Mouse (Mus musculus) brain, embryonic 14.5 days (tissue): Measurements from ENCODE around the gene Telo2.

ENCODE experiments used
- CTCF ChIP-seq: fragments of 200-500 bp; IDR thresholded peaks from 2 replicates; pipeline ENCODE4 v1.5.1; 2012; ENCODE audit warnings: inconsistent platforms, mild to moderate bottlenecking, moderate library complexity, borderline replicate concordance; ENCODE audit not compliant: insufficient read depth, insufficient read length; ENCODE audit errors: extremely low read depth
- POLR2A ChIP-seq: fragments of 200-500 bp; IDR thresholded peaks from 2 replicates; pipeline ENCODE4 v1.6.1; 2012; ENCODE audit warnings: mild to moderate bottlenecking, inconsistent platforms, borderline replicate concordance; ENCODE audit not compliant: poor library complexity, insufficient read depth, insufficient read length, severe bottlenecking; ENCODE audit errors: extremely low read depth

- TF ChIP-seq CTCF (no peak), POLR2A (no peak)
Observed at GRCm38 (mm10) chr17:25057041-25057440, 58.7 kb downstream of the Telo2 start.
